Mouse (Mus musculus) MEL (cell line): ENCODE measurements around the gene 1700001O22Rik.

Experiments
- CTCF ChIP-seq, 3 experiments: IDR thresholded peaks in 2 of 3; conservative IDR thresholded peaks in 1 of 3; 2 replicates each; pipeline ENCODE4 v1.5.1; 2011 to 2012; ENCODE audit warnings: low read length in 3 of 3, low read depth in 2 of 3, mild to moderate bottlenecking in 2 of 3, improper control_type of control experiment in 1 of 3, inconsistent platforms in 1 of 3, mixed read lengths in 1 of 3, moderate library complexity in 1 of 3; ENCODE audit not compliant: control insufficient read depth in 1 of 3, insufficient read depth in 1 of 3, poor library complexity in 1 of 3, severe bottlenecking in 1 of 3
- MYB ChIP-seq: IDR thresholded peaks from 2 replicates; pipeline ENCODE4 v1.6.1; 2011; ENCODE audit warnings: mild to moderate bottlenecking, low read depth, low read length, improper control_type of control experiment

DNA sequence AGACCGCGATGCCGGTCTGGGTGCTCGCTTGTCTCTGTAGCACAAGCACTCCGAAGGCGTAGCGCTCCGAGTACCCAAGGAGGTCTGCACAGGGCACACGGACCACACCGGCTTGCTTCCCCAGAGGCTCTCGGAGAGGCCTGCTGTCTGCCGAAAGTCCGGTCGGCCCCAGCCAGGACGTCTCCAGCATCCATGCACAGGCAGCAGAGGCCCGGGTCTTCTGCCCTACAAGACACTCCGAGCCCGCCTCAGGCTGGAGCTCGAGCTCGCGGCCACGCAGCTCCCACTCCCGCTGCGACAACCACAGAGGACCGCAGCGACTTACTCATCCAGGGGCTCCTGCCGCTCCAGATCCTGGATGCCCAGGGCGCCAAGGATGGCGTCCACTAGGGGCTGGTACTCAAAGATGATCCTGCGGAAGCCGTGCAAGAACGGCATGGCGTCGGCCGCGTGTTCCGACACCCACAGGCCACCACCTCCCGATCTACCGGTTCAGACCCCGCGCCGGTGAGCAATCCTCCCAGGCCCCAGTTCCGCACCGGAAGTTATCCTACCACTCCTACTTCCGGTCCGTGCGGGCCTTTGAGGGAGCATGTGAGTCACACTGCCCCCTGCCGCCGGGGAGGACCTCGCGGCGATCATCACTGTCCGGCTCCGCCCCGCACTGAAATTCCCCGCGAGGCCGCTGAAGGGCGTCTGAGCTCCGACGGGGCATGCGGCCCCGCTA, 24.5 kb upstream of the 1700001O22Rik start:
- TF ChIP-seq CTCF (IDR thresholded peaks at IDR 0.05 in 2 of 3, conservative IDR thresholded peaks at IDR 0.05 in 1 of 3; ENCODE audit: control insufficient read depth in 1 of 3, insufficient read depth in 1 of 3, low read depth in 2 of 3, low read length in 3 of 3, poor library complexity in 1 of 3, severe bottlenecking in 1 of 3) (peak; percentile 63 to 97 (median 95)), MYB (no peak)
